Mouse (Mus musculus): ENCODE data around the gene Grin2d.
"Not testable (repeated sequence)": the region's sequence is repeated elsewhere in the genome, so short reads cannot be mapped to it uniquely, and the experiment has no call there.

Gene Grin2d

DNA sequence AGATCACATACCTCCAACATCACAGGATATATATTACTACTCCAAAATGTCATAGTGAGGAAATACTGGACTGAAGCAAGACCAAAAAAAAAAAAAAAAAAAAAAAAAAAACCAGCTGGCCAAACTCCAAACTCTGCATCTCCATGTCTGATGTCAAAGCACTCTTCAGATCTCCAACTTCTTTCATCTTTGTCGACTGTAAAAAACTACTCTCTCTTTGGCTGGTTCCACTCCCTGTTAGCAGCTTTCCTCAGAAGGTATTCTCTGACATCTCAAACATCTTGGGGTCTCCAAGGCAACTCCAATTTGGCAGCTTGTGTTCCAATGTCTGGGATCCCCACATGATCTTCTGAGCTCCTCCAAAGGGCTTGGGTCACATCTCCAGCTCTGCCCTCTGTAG, at the start of gene Grin2d:
Grin2d (minus strand) TSS at position 101 of the 400 bp plus-strand sequence.
- not testable (repeated sequence) for DNase-seq (ENCODE audit: extremely low read depth, low read depth)

DNA sequence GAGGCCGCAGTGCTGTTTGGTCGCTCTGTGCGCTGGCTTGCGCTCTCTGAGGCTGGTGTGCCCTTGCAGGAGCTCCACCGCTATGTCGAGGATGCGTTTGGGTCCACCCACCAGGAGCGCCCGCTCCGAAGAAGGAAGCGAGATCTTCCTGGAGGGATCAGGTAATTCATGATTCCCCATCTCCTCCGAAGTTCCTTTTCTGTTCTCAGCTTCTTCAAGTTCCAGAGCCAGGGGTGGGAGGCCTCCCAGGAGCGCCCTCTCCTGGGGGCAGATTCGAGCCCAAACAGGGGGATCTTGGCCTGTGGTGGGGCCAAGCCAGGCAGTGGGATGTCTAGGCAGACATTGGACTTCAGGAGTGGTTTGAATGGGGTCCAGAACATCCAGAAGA, 46.2 kb upstream of the Grin2d start:
- no peak for DNase-seq (ENCODE audit: extremely low read depth, low read depth)

DNA sequence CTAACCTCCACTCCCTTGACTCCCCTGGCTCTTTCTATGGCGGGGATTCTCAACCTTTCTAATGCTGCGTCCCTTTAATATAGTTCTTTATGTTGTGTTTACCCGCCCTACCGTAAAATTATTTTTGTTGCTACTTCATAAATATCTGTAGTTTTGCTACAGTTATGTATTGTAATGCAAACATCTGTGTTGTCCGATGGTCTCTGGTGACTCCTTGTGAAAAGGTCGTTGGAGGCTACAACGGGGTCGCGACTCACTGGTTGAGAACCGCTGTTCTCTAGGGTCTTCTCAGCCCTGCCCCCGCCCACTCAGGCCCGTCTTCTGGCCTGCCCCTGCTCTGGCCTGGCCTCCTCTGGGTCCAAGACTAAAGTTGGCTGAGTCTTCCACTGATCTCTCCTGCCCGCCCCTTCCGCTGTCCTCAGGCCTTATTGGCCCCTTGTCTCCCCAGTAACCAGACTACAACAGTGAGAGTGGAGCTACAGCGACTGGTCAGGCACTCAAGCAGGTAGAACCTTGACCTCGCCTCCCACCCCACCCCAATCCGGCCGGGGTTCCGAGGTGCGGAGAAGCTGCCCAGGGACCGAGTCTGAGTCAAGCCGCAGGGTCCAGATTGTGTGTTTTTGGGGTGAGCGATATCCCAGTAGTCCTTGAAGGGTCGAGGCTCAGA, 45.7 kb upstream of the Grin2d start, which contains the start of gene Ccdc114:
Ccdc114 (plus strand) TSS at position 311 of the 667 bp plus-strand sequence.
- no peak for DNase-seq (ENCODE audit: extremely low read depth, low read depth)

DNA sequence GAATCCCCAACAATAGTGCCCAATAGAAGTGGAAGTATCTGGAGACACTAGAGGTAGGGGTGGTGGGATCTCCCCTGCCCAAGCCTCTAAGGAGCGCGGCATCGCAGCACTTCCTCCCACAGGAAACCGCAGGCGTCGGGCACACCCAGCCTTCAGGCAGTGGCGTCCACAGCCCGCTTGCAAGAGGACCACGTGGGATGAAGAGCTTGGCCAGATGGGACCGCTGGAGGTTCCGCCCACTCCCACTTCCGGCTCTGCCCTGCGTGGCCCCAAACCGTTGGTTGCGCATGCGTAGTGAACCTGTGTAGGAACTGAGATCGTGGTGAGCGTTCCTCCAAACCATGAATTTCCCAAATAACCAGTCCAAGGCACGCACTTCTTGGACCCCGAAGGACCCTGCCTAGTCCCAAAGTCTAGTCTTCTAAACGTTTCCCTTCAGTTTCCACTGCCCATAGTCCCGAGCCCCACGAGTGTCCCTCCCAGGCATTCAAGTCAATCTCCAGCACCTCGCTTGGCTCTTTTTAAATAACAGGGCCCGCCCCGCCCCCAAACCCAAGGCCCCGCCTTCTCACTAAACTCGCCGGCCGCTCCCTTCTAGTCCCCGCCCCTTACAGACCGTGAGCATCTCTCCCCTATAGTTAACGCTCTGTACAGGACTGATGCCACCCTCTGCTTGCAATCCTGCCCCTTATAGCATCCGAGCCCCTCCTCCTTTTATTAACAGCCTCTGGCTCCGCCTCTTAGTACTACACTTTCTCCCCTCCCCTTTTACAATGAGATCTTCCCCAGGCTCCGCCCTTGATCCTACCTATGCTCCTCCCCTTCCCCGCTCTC, 45.0 kb upstream of the Grin2d start:
- DNase-seq (ENCODE audit: extremely low read depth, low read depth) = peak; percentile 96

DNA sequence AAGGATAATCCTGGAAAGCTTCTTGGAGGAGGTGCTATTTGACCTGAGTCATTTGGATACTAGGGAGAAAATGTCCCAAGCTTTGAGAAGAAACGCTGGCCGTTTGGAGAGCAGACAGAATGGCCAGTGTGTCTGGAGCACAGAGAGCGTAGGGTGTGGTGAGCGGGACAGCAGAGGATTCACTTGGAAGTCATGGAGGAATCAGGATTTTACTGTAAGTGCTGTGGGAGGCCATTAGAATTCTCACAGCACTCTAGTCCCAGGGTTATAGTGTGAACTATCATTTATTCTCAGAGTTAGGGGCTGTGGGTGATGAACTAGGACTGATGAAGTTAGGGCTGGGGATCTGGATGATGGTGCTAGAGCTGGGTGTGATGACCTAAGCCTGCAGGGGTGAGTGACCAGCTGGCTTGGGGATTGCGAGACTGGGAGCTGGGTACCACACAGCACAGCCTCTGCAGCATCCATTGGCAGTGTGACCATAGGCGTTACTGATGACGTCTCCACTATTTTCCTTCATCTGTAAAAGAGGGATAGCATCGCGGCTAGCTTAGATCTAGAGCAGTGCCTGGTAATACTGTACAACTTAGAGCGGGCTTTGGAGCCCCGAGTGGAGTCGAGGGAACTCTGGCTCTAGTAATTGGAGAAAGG, 43.9 kb upstream of the Grin2d start:
- no peak for DNase-seq (ENCODE audit: extremely low read depth, low read depth)

DNA sequence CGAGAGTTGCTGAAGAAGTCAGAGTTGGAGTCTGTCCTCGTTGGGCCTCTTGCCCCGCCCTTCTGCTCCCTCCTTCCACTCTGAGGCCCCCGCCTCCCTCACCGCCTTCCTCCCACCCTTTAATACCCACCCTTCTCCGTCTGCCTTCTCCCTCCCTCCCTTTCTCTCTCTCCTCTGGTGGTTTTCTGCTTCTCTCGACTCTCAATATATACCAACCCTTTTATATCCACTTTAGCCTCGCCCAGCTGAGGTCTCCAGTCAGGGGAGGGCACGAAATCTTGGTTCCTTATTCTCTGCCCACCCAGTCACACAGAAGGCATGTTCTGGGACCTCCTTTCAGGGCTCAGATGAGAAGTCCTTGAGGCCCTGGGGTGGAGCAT, 43.1 kb upstream of the Grin2d start, which contains the start of gene Emp3:
Emp3 (minus strand) TSS at position 163 of the 380 bp plus-strand sequence.
- peak; percentile 88 for DNase-seq (ENCODE audit: extremely low read depth, low read depth)

DNA sequence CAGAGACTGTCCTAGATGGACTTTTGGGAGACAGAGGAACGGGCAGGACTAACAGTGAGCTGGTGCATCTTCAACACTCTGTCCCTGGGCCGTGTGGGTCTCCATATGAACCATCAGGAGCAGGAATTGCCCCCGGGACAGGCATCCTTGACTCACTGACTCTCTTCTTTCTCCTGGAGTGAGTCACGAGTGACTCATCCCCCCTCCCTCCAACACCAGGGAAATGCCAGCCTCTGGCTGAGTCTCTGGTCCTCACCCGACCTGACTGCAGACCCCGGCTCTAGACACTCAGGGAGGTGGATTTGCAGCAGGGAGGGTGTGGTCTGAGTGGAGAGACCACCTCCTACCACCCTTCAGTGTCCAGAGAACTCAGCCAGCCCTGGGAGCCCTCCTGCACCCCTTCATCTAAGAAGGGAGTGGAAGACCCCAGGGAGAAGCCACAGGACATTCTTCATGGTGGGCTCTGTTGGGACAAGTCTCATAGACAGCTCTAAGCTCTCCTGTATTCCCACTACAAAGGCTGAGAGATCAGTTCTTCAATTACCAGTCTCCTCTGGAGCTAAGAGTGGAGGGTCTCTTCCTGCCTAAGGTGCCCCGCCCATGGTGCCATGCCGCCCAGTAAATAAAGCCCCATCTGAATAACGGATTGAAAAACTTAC, 42.5 kb upstream of the Grin2d start:
- no peak for DNase-seq (ENCODE audit: extremely low read depth, low read depth)

DNA sequence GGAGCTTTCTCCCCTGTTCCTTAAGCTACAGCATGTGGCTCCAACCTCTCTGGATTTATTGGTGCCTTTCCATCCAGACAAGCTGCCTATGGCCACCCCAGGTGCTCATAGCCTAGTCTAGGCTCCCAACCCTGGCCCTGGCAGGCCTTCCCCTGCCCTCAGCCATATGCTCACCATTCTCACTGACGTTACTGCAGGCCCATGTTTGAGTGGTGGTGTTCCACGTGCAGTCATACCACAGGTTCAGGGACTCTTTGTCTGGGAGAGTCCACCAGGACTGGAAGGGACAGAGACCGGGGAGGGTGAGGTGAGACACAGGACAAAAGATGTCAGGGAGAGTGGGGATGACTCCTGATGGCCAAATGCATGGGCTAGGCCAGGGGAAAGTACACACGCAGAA, 41.6 kb upstream of the Grin2d start:
- DNase-seq (ENCODE audit: extremely low read depth, low read depth) = no peak

DNA sequence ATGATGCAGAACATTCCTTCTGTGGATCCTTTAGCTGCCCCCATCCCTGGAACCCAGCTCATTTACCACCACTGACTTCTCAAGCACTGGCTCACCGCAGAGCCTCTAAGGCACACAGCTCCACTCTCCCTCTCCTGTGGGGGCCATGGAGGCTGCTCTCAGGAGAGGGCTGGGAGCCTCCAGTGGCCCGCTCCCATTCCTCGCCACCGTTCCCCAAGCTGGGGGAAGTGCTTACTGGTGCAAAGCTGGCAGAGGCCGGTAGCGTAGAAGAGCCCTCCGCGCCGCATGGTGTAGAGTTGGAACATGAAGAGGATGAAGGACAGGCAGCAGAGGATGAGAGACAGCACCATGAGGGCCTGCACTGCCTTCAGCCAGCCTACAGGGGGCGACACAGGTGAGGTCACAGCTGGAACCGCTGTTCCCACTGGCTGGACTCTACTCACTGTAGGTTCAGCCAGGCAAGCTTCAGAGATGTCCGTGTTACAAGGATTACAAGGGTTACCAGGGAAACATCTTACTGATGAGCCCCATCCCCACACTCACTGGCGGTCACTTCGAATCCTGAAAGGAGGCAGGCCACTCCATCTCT, 41.0 kb upstream of the Grin2d start:
- DNase-seq (ENCODE audit: extremely low read depth, low read depth) = no peak

DNA sequence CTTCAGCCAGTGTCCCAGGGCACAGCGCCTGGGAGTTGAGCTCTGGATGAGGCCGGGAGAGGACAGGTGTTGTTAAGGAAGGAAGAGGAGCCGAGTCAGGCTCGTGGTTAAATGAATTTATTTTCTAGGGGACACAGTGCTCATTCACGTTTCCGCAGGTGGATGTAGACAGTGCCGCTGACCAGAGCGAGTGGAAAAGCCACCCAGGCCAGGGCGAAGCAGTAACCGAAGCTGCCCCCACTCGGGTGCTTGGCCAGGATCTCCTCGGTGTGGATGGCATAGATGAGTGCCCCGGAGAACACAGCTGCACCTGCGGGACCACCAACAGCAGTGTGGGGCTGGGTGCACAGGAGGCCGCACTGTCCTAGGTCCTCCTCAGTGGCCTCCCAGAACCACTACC, 39.7 kb upstream of the Grin2d start:
- no peak for DNase-seq (ENCODE audit: extremely low read depth, low read depth)

DNA sequence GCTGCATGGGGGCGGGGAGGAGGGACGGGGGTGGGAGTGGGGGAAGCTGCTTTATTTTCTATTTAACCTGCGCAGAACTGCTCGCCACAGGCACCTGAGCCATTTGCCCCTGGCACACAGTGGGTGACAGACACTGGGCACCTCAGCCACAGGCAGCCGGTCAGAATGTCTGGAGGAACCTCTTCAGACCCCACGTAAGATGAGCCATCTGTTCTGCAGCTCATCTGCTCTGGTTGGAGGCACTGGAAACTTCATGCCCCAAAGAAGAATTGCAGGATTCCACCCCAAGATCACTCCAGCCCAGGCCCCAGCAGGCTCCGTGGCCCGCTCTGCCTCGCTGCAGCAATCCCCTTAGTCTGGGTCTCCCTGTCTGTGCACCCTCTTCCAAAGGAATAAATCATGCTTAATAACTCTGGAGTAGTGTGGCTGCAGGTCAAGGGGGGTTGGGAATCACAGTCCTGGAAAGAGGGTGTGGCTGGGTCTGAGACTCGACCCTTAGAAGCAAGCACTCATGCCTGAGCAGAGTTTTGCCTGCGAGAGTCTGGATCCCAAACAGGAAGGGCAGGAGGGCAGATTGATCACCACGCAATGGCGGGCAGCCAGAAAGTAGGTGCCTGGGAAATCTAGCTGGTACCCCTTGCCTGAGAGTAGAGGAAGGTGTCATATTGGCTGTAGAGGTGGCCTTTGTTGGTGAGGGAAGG, 39.0 kb upstream of the Grin2d start:
- DNase-seq (ENCODE audit: extremely low read depth, low read depth) = no peak

DNA sequence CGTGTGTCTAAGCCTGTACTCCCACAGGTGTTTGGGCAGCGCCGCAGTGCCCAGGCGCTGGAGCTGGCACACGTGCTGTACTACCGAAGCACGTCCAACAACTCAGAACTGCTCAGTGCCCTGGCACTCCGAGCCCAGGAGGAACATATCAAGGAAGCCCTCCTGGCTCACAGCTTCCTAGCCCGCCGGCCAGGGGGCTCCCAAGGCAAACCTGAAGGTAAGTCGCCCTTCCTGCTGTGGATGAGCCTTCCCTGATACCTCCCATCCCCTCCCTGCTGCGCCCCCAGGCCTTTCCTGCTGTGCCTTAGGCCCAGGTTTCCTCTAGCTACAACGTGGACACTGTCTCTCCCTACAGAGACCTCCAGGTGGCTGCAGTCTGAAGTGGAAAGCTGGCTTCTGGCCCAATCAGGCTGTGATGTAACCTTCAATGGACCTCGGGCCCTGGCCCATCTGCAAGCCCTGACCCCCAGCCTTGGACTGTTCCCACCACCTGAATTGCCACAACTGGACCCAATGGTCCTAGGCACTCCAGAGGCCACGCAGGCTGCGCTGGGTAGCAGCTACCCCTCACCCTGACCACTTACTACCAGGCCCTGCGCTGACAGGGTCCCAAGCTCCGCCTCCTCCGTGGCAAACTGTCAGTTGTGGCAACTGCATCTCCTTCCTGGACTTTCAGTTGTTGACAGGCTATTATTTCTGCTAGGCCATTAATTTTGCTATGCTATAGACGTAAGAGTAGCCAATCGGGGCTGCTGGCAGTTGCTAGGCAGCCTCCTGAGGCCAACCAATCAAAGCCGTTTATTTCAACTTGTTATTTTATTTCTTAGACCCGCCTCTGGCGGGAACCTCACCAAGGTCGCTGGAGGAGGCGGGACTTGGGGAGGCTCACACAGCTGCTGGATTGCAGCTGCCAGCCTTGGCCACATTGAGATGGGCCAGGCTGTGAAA, 38.2 kb upstream of the Grin2d start:
- no peak for DNase-seq (ENCODE audit: extremely low read depth, low read depth)

DNA sequence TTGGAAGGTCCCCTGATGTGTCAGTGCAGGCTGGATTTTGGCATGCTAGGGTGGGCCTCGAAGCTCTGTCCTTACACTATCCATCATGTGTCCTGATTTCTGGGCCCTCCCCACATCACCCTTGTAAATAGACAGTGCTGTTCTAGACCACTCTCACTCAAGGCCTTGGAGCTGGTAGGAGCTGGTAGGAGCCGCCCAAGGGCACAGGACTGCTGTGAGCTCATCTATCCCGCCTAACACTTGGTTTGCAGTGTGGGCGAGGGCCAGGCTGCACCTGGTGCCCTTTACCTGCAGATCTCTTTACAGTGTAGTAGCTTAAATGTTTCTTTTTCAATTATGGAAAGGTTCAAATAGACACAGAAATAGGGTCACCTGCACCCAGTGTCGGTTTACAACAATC, 36.8 kb upstream of the Grin2d start:
- DNase-seq (ENCODE audit: extremely low read depth, low read depth) = no peak

DNA sequence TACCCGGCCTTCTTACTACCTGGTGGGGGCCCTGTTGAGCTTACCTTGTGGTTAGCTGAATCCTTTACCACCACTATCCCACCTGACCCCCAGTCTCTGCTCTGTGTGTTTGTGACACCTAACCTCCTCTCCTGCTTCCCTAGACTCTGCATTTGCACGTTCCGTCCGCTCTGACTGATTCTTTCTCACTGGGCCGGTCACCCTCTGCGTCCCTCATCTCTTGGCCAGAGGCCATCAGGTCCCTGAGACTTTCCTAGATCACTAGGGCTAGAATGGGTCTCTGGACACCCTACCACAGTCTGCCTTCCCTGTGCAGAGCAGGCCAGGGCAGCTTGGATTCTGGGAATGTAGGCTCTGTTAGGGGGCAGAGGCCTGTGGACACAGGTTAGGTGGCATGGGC, 35.9 kb upstream of the Grin2d start:
- DNase-seq (ENCODE audit: extremely low read depth, low read depth) = no peak

DNA sequence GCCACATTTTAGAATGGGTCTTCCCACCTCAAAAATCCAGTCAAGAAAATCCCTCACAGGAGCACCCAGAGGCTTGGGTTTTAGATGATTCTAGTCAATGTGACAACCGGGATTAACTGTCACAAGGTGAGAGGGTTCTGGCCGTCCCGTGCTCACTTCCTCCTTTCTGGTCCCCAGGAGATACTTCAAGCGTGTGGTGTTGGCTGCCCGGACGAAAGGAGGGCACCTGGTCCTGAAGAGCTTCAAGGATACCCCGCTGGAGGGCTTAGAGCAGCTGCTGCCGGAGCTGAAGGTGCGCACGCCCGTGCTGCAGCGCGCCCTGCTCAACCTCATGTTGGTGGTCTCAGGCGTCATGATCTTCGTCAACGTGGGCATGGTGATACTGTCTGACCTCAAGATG, 31.0 kb upstream of the Grin2d start:
- DNase-seq (ENCODE audit: extremely low read depth, low read depth) = no peak

DNA sequence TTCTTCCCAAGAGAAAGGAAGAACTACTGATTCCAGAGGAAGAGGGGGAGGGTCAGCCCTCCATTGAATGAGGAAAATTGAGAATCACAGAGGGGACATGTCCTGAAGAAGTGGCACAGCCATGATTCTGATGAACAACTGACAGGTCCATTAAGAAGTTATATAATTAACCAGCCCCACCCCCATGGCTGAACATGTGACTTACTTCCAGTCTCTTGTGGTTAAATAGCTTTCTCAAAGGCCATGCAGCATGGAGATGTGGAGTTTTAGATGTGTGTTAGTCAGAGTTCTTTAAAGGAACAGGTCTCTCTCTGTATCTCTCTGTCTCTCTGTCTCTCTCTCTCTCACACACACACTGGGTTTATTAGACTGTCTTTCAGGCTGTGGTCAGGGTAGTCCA, 30.2 kb upstream of the Grin2d start:
- DNase-seq (ENCODE audit: extremely low read depth, low read depth) = no peak

DNA sequence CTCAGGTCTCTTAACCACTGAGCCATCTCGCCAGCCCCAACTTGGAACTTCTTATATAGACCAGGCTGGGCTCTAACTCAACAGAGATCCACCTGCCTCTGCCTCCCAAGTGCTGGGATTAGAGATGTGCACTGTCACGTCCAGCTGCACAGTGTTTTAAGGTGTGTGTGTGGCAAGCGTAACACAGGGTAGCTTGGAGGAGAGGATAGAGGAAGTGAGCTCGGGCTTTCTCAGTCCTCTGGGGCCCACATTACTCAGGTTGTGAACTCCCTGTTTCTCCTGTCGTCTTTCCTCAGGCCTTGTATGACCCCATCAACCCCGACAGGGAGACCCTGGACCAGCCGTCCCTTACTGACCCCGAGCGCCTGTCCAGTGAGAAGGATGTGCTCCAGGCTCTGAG, 28.4 kb upstream of the Grin2d start:
- DNase-seq (ENCODE audit: extremely low read depth, low read depth) = no peak

DNA sequence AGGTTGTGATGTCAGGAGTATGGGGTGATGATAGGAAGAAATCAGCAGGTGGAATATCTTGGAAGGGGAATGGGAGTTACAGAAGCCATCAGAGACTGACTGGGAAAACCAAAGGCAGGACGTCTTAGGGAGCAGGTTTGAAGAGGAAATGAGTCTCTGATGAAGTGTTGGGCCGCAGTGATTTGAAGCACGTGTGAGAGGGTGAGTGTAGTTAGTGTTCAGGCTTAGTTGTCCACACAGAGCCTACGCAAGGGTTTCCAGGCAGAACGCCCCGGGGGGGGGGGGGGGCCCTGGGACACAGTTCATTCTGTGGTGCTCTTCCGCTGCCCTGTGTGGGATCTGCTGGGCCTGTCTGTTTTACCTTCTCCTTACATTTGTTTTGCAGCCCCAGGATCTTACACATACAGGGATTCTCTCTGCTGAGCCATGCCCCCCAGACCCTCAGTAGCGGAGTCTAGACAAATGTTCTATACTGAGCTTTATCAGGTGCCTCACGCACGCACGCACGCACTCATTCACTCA, 24.4 kb upstream of the Grin2d start:
- no peak for DNase-seq (ENCODE audit: extremely low read depth, low read depth)

DNA sequence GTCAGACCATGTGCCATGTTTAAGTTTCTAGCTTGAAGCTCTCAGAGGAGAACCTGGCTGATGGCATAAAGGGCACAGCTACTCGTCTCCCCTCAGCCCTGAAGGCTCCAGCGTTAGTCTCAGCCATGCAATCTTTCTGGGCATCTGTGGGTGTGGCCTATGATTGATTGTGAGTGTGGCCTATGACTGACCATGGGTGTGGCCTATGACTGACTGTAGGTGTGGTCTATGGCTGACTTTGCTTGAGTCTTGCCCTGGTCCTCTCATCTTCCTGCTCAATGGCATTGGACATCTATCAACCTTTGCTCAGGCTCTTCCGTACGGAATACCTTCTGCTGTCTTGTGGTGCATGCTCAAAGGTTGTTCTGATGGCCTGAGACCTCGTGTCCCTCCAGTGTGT, 23.4 kb upstream of the Grin2d start:
- DNase-seq (ENCODE audit: extremely low read depth, low read depth) = no peak

Data from MEL-GATA-1-ER (cell line).